Mouse (Mus musculus) frontal cortex, adult 2 months (tissue): ENCODE measurements around the gene Ffar3. TPM values are rescaled to one million over a fixed set of nuclear protein-coding genes. Genes with fewer than 3 reads are reported as not detected.

Source experiments
- DNase-seq, 2 experiments: peaks; one replicate each; pipeline ENCODE4 v3.0.0; 2022; ENCODE audit warnings: low spot score in 1 of 2; ENCODE audit errors: extremely low spot score in 1 of 2
- polyA plus RNA-seq: library from polyadenylated mRNA; depleted of rRNA; stranded (reverse); fragments of >200 nt; gene quantifications from 2 replicates; pipeline ENCODE4 v1.2.3, GENCODE M21; 2012; rRNA removed

Gene Ffar3
- not detected in 2 replicates for polyA plus RNA-seq

DNA sequence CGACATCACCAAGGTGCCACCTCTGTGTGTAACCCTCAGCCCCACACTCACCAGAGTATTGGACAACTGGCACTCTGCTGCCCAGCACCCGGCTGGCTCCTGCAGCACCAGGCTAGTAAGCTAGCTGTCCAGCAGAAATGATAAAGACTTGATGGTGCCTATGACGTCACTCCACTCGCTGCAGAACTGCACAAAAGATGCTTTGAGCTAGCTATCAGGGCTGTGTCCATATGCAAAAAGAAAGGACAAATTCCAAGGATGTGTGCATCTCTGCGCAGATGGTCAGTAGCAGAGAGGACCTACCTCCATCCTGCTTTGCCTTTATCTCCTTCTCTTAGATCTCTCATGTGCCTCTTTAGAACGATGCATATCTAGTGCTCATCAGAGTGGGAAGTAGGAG lies at the start of gene Ffar3:
Gene Ffar3, minus strand, starts transcription at position 101 of the 400 bp plus-strand sequence.
- DNase-seq = no peak

DNA sequence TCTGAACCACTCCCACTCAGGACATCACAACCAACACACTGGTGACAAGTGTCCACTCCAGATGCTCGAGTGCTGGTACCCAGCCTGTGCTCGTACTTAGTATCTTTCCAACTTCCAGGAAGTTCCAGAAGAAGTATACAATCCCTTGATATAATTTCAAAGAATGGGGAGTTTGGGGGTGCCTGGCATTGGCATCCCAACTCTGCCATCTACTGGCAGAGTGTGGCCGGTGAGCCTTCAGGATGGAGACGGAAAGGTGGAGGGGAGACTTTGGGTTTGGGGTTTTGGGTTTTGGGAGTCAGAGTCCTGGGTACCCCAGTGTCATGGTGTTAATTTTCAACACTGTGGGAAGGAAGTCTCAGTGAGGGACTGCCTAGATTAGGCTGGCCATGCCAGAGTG lies 48.1 kb upstream of the Ffar3 start:
- DNase-seq = peak in 1 of 2 experiments; percentile 57

DNA sequence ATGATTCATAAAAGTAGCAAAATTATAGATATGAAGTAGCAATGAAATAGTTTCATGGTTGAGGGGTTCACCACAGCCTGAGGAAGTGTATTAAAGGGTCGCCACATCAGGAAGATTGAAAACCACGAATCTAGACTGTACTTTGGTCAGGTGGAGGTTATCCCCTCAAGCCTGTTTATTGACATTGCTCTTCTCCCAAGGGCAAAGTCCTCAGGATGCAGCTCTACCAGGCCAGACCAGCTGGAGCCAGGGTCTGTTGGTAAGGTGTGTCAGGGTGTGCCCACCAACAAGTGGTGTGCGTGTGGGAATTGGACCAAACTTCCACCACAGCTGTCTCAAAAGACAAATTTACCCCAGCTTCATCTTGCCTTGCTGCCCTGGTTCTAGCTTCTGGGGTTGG lies 39.2 kb upstream of the Ffar3 start:
- DNase-seq = no peak

DNA sequence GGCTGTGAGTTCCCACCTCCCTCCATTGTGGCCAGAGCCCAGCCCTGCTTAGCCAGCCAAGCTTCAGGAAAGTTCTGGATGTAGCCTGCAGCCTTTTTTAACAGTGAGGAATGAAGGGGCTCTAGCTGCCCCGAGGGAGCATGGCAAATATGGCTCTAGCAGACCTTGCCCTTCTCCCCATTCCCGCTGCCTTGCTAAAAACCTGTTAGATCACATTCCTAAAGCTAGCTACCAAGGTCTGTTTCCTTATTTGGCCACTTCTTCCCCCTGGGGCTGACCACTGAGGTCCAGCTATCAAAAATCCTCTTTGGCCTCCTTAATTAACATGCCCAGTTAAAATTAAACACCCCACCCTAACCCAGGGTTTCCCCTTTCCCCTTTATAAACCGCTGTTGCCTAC lies 36.5 kb upstream of the Ffar3 start:
- DNase-seq = no peak

DNA sequence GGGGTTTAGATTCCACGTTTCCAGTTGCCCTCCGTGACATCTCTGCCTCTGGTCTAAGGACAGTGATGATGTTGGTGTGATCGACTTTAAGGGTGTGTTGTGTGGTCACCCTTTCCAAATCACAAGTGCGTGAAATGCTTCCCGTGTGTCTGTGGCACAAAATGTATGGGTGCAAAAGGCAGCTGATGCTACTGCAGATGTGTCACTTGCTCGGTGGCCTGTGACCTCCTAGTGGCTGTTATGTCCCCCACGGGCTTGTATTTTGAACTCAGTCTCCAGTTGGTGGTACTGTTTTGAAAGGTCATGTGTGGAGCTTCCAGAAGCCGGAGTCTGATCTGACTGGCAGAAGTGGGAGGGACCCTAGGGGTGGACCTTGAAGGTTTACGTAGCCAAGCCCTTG lies 35.8 kb upstream of the Ffar3 start:
- no peak for DNase-seq

DNA sequence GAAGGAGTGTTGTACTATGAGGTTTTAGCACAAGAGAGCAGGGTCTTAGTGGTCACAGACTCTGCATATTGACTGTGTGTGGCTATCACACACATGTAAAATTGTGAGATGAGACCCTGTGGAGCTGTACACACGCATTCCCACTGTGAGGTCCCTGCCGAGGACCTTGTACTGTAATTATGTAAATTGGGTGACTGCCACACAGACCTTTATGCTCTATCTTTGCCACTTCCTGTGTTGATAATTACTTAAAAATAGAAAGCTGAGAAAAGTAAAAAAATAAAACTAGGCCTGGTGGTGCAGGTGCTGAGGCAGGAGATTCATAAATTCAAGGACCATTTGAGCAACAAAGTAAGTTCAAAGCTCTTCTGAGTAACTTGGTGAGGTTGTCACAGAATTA lies 34.7 kb upstream of the Ffar3 start:
- DNase-seq = no peak

DNA sequence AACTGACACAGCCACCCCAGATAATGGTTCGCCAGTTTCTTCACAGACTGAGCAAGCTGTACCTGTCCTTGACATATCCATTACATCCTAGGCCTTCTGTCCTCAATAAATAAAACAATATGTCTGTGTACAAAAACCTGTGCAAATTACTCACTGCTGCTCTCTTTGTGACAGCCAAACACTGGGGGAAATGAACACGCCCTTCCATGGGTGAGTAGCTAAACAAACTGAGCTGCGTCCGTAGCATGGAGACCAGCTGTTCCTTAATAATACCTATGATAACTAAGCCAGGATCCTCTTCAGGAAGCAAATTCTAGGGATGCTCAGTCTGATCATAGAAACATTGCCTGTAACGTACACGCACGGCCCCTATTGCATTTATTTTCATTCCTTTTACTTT lies 32.8 kb upstream of the Ffar3 start:
- no peak for DNase-seq

DNA sequence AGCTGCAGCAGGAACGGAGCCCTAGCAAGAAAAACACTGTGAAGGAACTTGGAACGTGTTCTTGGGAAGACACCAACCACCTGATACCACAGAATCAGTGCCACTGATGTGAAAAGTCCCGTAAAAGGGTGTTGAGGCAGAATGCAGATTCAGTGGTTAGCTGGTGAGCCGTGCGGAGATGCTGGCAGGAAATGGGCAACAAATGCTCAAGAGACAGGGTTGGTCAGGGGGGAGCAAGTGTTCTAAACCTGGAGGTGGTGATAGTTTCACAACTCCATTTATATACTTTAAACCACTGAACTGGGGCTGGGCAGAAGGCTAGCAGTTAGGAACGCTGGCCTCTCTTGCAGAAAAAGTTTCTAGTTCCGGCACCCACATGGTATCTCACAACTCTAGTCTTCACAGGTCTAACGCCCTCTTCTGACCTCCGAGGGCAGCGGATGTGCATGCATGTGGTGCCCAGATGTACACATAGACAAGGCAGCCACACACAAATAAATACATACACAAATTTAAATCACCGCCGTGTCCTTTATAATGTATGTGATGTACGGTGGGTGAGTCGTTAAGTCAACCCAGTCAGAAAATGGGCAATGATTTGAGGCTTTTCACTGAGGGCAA lies 31.7 kb upstream of the Ffar3 start:
- DNase-seq = no peak

DNA sequence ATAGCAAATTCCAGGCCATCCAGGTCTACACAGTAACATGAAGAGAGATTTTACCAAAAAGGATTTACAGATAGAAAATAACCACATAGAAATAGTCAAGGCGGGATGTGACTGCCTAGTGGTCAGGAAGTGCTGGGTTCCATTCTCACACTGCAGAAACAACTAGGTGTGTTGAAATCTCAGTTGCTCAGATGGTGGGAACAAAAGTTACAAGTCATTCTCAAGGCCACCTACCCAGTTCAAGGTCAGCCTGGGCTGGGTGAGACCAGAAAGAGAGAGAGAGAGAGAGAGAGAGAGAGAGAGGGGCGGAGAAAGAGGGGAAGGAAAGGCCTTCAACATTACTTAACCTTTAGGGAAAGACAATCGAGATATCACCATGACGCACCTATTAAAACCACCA lies 30.9 kb upstream of the Ffar3 start:
- no peak for DNase-seq

DNA sequence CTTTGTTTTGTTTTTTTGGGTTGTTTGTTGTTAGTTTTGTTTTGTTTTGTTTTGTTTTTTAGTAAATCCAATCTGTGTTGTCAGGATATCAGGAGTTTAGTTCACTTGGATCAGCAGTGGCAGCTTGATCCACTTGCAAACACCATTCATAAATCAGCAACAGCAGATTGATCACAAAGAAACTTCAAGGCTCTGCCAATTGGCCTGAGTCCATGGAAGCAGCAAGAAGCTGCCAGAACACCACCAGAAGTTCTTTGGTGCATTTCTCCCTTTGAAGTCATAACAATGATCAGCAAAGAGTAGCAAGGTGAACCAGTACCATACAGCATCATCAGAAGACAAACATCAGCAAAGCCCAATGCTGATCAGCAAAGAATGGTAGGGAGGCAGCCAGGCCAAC lies 28.1 kb upstream of the Ffar3 start:
- DNase-seq = no peak

DNA sequence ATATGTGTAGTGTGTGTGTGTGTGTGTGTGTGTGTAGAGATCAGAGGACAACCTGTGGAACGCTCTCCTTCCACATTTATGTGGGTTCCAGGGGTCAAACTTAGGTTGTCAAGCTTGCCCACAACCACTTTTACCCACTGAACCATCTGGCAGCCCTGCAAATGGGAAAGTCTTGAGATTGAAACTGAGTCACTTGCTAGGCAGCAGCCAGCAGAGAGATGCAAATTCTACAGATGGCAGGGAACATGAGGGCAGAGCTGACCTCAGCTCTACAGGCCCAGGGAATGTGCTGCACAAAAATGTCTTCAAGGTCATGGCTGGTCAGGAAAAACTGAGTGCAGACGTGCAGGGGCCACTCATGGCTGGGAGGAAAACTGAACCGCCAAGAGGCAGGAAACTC lies 25.4 kb upstream of the Ffar3 start:
- no peak for DNase-seq

DNA sequence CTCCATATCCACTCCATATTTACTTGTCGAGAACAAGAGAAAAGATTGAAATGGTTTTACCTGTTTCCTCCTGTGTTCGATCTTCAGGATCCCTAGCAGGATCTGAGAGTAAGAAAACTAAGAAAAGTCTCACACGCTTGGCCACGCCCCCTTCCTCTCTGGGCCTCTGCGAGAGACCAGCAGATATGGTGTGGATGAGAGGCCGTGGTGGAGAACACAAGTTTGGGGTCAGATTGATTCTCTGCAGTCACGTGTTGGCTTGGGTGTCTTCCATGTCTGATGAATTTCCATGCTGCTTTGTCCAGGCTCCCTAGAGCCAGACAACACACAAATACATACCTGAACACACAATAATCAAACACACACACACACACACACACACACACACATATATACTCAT lies 24.2 kb upstream of the Ffar3 start, which contains the start of gene Cd22:
Gene Cd22, minus strand, starts transcription at position 167 of the 400 bp plus-strand sequence.
- DNase-seq = no peak

DNA sequence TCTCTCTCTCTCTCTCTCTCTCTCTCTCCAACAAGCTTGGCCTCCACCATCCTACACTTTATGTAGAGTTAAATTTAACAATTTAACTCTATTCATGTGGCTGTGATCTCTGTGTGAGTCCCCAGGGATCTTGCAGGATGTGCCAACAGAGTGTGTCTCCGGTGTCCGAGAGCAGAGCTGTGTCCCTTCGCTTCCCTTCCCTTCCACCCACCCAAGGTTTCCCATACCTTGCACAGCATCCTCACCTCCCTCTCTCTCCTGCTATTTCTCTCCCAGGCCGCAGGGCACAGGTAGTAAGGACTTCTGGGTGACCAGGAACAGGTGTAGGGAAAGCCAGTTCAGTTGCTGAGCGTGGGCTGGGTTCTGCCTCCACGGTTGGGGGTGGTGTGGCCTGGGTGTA lies 23.0 kb upstream of the Ffar3 start:
- no peak for DNase-seq

DNA sequence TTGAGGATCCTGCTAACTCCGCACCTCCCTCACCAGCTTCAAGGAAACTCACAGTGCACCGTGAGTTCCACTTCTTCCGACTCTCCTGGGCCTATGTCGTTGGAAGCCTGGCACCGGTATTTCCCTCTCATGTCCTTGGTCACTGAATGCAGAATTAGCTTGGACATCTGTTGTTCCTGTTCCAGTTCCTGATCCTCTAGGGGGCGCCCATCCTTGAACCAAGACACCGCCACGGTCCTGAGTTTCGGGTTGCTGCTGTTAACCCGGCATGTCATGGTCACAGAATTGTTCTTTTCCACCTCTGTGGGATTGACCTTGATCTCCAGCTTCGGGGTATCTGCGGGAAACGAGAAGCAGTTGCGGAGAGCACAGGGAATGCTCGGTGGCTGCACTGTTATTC lies 17.1 kb upstream of the Ffar3 start:
- DNase-seq = peak; percentile 24 to 83

DNA sequence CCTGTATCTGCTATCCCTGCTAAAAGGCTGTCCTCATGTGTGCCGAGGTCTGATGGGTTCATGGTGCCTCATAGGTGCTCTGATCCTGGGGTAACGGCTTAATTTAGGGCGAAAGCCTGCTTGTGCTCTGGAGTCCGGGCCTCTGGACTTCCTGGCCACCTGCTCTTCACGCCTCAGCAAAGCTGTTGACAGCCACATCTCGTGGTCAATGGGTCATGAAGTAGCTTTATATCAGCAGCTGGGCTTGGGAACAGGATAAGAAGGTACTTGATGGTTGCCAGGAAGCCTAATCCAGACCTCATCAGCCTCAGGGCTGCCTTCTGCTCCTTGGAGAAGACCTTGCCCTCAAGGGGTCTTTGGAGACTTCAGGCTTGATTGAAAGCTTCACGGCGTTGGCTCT lies 7.4 kb upstream of the Ffar3 start:
- no peak for DNase-seq

DNA sequence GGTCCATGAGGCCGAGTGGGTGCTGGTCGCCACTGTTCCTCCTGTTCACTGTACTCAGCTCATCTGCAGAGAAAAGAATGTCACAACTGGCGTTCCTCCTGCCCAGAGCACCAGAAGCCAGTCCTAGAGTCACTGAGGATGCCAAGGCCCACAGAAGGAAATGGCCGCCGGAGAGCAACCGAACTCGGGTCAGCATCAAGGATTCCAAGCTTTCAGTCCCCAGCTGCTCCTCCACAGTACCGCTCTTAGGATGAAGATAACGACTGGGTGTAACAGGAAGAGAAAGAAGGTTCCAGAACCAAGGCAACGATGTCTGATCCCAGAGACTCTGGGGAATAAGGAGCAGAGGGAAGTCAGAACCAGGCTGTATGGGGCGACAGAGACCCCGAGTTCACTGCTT lies 5.5 kb upstream of the Ffar3 start, which contains the start of gene Ffar1:
Gene Ffar1, minus strand, starts transcription at position 101 of the 400 bp plus-strand sequence.
- DNase-seq = no peak

DNA sequence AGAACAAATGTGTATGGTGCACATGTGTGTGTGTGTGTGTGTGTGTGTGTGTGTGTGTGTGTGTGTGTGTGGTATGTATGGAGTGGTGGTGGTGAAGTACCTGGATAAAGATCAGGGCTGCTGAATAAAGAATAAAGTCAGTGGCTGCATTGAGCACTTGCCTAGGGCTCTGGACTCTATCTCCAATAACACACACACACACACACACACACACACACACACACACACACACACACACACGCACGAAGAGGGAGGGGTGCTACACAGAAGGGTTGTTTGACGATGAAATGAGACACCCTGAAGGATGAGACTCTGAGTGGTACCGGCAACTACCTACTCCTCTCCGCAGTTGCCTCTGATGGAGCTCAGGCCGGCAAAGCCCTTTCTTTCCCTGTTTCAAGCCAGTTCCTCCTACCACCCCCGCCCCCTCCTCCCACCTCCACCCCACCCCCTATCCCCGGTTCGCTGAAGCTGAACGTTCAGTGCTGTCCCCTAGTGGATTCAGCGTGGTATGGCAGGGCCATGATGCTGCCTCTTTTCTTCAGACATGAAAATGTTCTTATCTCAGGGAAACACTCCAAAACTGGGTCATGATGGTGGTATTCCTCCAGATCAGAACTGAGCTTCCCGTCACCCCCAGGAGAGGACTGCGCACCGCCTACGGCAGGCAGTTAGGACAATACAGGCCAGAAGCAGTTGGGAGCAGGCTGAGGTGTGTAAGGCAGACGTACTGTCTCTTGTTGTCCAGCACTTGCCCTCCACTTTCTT lies 3.8 kb upstream of the Ffar3 start:
- peak in 1 of 2 experiments; percentile 80 for DNase-seq

DNA sequence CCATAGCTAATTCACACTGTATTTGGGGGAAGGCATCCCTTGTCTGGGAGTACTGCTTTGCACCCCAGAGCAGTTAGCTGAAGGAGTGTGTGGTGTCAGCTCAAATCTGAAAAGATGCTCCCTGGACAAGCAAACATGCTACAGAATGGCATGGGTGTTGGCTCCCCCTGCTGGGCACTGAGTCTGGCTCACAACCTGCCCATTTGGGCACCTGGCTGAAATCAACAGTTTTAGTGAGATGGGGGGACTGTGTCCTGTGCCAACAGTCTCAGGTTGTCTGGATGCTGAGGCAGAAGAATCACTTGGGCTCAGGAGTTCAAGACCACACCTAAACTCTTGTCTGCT lies 3.3 kb upstream of the Ffar3 start:
- peak; percentile 43 to 88 for DNase-seq

DNA sequence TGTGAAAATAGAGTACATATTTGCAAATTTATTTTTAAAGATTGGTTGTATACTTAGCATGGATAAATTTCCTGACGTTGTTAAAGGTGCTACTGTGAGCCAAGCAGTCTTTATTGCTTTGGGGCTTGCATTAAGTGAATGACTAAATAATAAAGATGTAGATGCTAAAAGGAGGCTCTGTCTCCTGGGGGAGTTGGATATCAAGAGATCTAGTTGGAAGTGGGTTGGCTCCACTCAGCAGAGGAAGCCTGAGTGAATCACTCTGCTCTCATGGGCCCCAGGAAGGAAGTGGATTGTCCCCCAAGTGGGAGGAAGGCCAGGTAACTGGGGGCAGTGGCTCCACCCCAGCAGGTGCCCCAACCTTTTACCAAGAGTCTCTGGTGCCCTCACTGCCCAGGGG lies 1.8 kb upstream of the Ffar3 start:
- no peak for DNase-seq

DNA sequence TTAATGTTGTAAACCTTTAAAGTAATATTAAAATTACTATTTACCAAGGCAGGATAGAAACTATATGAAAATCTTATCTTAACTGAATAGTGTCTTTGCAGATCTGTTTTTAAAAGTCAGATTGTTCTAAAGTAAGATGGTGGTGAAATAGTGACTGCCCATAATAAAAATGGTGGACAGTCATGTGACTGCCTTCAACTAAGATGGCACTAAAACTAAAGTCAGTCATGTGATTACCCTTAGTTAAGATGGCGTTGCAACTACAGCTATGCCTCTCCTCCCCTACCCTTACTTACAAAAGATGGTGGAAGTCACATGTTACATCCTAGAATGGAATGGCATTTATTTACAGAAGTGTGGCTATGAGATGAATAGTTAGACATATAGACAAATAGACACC lies 4.6 kb downstream of the Ffar3 start:
- no peak for DNase-seq

DNA sequence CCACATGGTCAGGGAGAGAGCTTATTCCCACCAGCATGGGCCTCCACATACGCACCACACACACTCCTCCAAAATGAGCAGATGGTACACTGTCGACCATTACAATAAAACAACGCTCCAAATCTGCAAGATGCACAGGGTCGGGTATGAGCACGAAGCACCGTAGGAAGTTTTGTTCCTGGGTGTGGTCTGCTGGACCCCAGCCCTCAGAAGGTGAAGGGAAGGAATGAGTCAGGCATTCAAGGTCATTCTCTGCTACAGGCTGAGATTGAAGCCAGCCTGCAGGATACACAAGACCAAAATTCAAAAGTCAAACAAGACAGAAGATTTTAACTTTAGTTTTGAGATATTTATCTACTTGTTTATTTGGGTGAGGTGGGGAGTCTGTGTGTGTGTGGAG lies 8.0 kb downstream of the Ffar3 start:
- no peak for DNase-seq

DNA sequence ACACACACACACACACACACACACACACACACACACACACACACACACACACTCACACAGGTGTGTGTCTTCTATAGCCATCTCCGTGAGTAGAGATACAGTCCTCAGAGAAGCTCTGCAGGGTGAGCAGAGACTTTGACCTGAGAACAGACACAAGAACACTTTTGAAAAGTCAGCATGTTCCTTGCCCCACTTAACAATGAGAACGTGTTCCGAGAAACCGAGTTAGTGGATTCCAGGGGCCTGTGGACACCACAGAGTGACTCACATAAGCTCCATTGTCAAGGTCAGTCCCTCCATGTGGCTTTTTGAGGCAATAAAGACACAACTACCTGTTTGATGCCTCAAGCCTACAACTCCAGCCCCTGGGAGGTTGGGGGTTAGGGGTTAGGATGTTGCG lies 8.6 kb downstream of the Ffar3 start:
- DNase-seq = no peak
